Comparison of ENCODE assay signal across 14 mouse cellular contexts in genomic region chr6:47793284-47793683, GRCm38 (mm10).
"Had no signal": no experiment of that assay in that cellular context is flagged by ENCODE, and none has a peak within 500 bp of the region (broad histone marks: within the 10 kb centered on the region; RNA-seq: fewer than 3 reads in every experiment).

No protein-coding gene starts in this region.

- H3K9ac ChIP-seq: liver, embryonic 13.5 days; lung, embryonic 15.5 days had no signal

- H3K4me2 ChIP-seq: liver, embryonic 13.5 days; lung, embryonic 15.5 days; midbrain, embryonic 11.5 days had no signal

- H3K9me3 ChIP-seq: liver, embryonic 13.5 days; lung, embryonic 15.5 days had no signal

- ATAC-seq: intestine, postnatal 0 days had no signal

- DNase-seq: kidney, adult 8-10 months; kidney, postnatal 25 days; layer of hippocampus, adult 9-11 months; liver, embryonic 13.5 days; lung, postnatal 14 days; lung, postnatal 4 days; midbrain, embryonic 14.5 days; thymus, adult 2 months; thymus, postnatal 14 days; thymus, postnatal 4 days had no signal

- H3K27me3 ChIP-seq: liver, embryonic 13.5 days; lung, embryonic 15.5 days had no signal

- H3K27ac ChIP-seq: layer of hippocampus, adult 2 months; liver, embryonic 13.5 days; lung, embryonic 15.5 days had no signal

- H3K4me3 ChIP-seq: layer of hippocampus, adult 2 months; liver, embryonic 13.5 days; lung, embryonic 15.5 days had no signal
